Mouse (Mus musculus): Measurements from ENCODE around the gene Hoxb5.
A peak's percentile ranks its signal among the peaks of the same experiment; 100 is the strongest.

The Hoxb5 gene

GRCm38 (mm10) chr11:96272024-96272921 is 30.9 kb upstream of the Hoxb5 start:
- DNase-seq (ENCODE audit: low read depth) = no peak

- no peak for DNase-seq (ENCODE audit: low read depth)
Observed at GRCm38 (mm10) chr11:96274428-96274827, 28.7 kb upstream of the Hoxb5 start.

GRCm38 (mm10) chr11:96275896-96276295 is 27.2 kb upstream of the Hoxb5 start:
- no peak for DNase-seq (ENCODE audit: low read depth)

GRCm38 (mm10) chr11:96277151-96278044 is 25.7 kb upstream of the Hoxb5 start:
- no peak for DNase-seq (ENCODE audit: low read depth)

- DNase-seq (ENCODE audit: low read depth) = no peak
Observed at GRCm38 (mm10) chr11:96278324-96278723, 24.8 kb upstream of the Hoxb5 start.

- DNase-seq (ENCODE audit: low read depth) = peak; percentile 72
Observed at GRCm38 (mm10) chr11:96278773-96279172, 24.4 kb upstream of the Hoxb5 start.

- DNase-seq (ENCODE audit: low read depth) = no peak
Observed at GRCm38 (mm10) chr11:96279421-96280233, 23.5 kb upstream of the Hoxb5 start.

- no peak for DNase-seq (ENCODE audit: low read depth)
Observed at GRCm38 (mm10) chr11:96280399-96281378, 22.4 kb upstream of the Hoxb5 start.

- no peak for DNase-seq (ENCODE audit: low read depth)
Observed at GRCm38 (mm10) chr11:96281396-96281795, 21.7 kb upstream of the Hoxb5 start.

GRCm38 (mm10) chr11:96281855-96282570 is 21.1 kb upstream of the Hoxb5 start, which contains the start of gene Hoxb8:
TSS of gene Hoxb8 (plus strand) at chr11:96281905.
- no peak for DNase-seq (ENCODE audit: low read depth)

GRCm38 (mm10) chr11:96282795-96283430 is 20.2 kb upstream of the Hoxb5 start:
- DNase-seq (ENCODE audit: low read depth) = no peak

GRCm38 (mm10) chr11:96284041-96284749 is 18.9 kb upstream of the Hoxb5 start:
- DNase-seq (ENCODE audit: low read depth) = no peak

GRCm38 (mm10) chr11:96284774-96285734 is 18.1 kb upstream of the Hoxb5 start:
- DNase-seq (ENCODE audit: low read depth) = no peak

GRCm38 (mm10) chr11:96285771-96286738 is 17.1 kb upstream of the Hoxb5 start, which contains the start of gene Hoxb7:
TSS of gene Hoxb7 (plus strand) at chr11:96286623.
- no peak for DNase-seq (ENCODE audit: low read depth)

GRCm38 (mm10) chr11:96286739-96287385 is 16.3 kb upstream of the Hoxb5 start:
- DNase-seq (ENCODE audit: low read depth) = no peak

GRCm38 (mm10) chr11:96287411-96287810 is 15.7 kb upstream of the Hoxb5 start:
- DNase-seq (ENCODE audit: low read depth) = no peak
